Mouse (Mus musculus): ENCODE data around the gene Tmem205.

The Tmem205 gene

DNA sequence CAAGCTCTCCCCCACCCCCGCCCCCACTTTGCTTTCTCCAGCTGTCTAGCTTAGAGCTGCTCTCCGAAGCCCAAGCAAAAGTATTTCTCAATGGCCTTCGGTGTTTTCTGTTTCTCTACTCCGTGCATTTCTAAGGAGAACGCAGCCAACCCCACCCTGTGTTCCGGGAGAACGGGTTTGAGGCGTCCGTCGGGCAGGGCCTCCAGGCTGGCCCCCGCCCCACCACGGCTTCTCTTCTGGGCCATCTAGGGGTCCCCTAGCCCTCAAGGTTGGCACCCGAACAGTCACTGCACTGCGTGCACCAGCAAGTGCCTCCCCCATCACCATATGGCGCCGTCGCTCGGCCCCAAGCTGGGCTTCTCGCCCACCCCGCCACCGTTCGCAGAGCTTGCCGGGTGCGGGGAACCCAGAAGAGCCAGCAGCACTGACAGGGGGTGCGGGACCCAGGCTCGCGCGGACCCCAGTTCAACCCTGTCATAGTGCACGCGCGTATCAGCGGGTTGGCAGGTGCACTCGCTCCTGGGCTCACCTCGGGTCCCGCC, 9.8 kb downstream of the Tmem205 start:
- in situ Hi-C loops (cut with MboI, MseI): loop anchor here (5.0 kb wide), 1 partner anchor 85 kb away; the partner anchor contains the start of genes Ccdc151 and Prkcsh

DNA sequence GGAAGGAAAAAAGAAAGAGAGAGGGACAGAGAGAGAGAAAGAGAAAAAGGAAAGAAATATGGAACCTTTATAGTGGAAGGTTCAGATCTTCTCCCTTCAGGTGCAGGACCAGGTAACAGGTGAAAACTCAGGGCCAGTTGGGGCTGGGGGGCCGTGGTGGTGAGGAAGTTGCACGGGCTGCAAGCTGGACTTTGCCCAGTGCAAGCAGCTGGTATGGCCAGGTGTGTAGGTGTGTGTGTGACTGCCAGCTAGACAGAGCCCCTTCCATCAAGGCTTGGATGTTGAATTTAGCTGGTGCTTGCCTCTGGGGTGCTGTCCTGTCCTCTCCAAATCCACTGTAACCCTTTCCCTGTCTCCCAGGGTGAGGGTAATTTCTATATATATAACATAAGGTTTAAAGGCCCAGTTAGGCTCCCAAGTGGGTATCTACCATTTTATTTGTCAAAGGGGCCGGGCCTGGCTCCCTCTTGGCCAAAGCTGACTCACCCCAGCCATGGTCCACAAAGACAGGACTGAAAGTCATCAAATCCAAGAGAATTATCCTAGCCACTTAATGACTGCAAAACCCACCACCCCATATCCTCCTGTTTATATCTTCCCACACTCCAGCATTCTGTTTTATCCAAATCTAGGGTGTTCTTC, 10.4 kb downstream of the Tmem205 start:
- in situ Hi-C loops (cut with MboI, MseI): loop anchor here (5.0 kb wide), 1 partner anchor 85 kb away; the partner anchor contains the start of genes Ccdc151 and Prkcsh

DNA sequence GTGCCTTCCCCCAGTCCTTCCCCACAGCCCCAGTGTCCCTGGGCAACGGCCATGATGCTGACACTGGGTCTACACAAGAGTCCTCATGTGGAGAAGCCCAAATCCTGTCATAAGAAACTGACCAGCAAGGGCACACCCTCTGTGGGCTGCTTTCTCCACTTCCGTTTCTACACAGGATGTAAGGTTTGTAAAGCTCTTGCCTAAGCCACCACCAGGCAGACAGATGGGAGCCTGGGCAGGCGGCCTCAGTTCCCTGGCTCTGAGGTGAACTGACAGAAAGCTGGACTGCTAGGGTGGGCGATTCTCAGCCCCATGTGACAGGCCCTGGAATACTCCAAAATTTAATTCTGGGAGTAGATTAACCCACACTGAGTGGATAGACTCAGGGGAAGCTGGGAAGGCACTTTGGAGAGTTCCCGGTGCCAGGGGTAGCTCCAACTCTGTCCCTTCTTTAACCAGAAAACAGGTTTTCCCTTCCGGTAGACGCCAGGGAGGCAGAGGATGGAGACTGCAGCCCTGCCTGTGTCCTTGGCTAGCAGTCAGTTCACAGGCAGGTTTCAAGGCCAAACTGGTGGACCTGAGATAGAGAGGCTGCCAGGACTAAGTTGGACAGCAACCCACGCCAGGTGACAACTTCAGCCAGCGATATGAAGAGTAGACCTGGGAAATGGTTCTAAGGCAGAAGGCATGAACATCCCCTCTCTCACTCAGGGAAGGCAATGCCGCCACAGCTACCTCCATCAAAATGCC, 17.7 kb downstream of the Tmem205 start:
- in situ Hi-C loops (cut with MboI, MseI): no loop called here

DNA sequence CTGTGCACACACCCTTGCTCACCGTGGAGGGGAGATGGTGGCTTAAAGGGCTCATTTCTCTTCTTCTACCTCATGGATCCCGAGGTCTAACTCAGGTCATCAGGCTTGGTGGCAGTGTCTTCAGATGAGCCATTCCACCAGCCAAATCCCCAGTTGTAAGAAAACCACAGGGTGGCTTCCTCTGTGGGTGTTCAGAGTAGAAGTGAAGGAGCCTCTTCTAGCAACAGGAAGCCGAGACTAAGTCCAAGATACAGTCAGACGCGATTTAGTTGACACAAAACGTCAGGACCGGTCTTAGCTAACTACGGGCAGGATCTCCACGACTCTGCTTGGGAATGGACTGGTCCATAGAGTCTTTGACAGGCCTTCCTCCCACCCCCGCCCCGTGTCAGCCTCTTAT, 19.1 kb downstream of the Tmem205 start:
- in situ Hi-C loops (cut with MboI, MseI): no loop called here

DNA sequence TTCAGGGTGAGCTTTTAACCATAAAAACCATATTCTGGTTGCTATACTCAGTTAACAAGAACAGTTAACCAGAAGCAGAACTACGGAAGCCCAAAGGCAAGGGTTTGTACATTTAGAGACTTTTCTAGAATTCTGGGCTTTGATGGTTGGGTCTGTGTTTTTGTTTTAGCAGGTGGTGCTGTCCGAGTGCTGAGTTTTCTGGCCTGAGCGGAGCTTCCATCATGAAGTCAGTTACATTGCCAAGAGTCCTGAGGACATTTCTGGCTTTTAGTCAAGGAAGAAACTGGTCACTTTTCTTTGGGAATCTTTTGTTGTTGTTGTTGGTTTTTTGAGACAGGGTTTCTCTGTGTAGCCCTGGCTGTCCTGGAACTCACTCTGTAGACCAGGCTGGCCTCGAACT, 23.3 kb downstream of the Tmem205 start:
- in situ Hi-C loops (cut with MboI, MseI): no loop called here

DNA sequence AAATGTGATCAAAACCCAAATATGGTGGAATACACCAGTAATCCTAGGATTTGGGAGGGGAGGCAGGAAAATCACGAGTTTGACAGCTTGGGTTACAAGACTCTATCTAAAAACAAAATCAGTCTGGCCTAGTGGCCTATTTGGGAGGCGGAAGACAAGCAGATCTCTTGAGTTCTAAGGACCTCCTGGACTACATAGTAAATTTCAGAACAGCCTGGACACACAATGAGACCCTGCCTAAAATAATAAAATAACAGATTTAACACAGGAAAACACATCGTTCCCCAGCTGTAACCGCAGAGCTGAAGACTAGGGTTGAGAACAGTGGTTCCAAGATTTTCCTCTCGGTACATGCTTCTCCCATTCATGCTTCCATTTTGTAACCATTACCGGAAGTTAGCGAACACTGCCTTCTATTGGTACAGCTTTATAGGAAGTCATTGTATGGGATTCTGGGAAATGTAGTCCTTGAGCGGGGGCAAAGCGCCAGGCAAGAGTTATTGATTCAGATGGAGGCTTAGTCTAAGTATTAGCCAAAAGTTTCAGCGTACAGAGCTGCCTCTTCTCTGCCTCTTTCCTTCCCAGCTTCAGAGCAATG, 26.0 kb downstream of the Tmem205 start:
- in situ Hi-C loops (cut with MboI, MseI): no loop called here

DNA sequence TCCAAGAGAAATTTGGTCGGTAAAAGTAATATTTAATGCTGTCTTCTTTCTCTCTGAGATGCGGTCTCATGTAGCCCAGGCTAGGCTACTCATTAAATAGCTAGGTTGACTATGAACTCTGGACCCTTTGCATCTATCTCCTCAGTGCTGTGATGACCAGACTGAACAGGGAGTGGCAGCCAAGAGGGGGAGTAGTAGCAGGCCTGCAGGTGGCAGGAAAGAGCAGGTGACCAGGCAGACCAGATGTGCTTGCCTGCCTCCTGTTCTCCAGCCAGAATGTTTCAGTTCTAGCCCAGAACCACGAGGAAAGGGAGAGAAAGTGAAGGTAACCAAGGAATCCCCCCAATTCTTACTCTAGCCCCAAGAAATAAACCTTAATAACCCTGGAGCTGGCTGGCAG, 38.1 kb downstream of the Tmem205 start:
- in situ Hi-C loops (cut with MboI, MseI): no loop called here

DNA sequence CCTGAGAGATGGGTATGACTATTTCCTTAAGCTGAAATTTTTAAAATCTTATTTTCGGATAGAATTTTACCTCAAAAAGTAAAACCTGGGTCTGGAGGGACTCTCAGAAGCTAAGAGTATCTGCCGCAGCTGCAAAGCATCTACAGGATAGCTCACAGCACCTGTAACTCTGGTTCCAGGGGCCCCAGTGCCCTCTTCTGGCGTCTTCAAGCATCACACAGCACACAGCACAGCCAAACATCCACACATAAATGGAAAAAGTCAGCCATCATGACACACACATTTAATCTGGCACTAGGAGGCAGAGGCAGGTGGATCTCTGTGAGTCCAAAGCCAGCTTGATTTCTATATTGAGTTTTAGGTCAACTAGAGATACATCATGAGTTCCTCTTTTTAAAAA, 50.8 kb downstream of the Tmem205 start:
- in situ Hi-C loops (cut with MboI, MseI): no loop called here

DNA sequence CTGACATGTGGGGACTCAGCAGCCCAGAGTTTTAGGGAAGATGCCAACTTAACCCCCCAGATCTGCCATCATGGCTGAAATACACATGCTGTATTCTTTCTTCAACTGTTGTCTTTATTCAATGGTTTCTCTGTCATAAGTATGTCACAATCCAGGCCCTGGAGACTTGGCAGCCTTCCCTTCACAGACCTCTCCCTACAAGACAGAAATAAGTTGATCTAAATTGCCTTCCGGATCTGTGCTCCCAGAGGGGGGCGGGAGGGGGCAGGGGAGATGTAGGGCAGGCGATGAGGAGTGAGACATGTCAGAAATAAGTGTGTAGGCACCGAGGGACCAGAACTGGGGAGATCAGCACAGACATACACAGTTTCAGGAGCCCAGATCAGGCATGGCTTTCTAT, 55.2 kb downstream of the Tmem205 start:
- in situ Hi-C loops (cut with MboI, MseI): no loop called here
